Mouse (Mus musculus) Patski (cell line): ENCODE measurements around the gene Gm5114. TPM values are rescaled to one million over a fixed set of nuclear protein-coding genes. Genes with fewer than 3 reads are reported as not detected.
"Not testable (repeated sequence)": the region's sequence is repeated elsewhere in the genome, so short reads cannot be mapped to it uniquely, and the experiment has no call there.

Experiments
- ATAC-seq: fragments of 100-300 bp; one replicate; pipeline ENCODE4 v1.8.0; 2021
- CTCF ChIA-PET: fragments of 350-600 bp; sonication (Branson Sonifier 250); formaldehyde crosslinking; loops from one replicate; lab custom pipeline; 2022; ENCODE audit warnings: inconsistent platforms; lab: Charles Lee
- POLR2A ChIA-PET: fragments of 350-600 bp; sonication (Branson Sonifier 250); formaldehyde crosslinking; loops from one replicate; lab custom pipeline; 2022; ENCODE audit warnings: antibody characterized with exemption, inconsistent platforms; lab: Charles Lee
- DNase-seq: peaks from one replicate; pipeline ENCODE4 v3.0.0-alpha.2; 2011; ENCODE audit warnings: low read depth, low spot score
- H3K27me3 ChIP-seq: fragments of 371-371 bp; one replicate; pipeline ENCODE4 v1.5.1; 2021
- CTCF ChIP-seq: fragments of 100-300 bp; IDR thresholded peaks from one replicate; pipeline ENCODE4 v1.5.1; 2021
- in situ Hi-C: fragments of 300-500 bp; cut with MboI; formaldehyde crosslinking; loops from 3 replicates; pipeline ENCODE4 v1.11.1; 2018; ENCODE audit warnings: low pct_unique_long_range_greater_than_20kb, mixed read lengths
- polyA plus RNA-seq: library from polyadenylated mRNA; unstranded; gene quantifications from one replicate; pipeline ENCODE4 v1.2.3, GENCODE M21; 2021

The Gm5114 gene
- polyA plus RNA-seq: not detected

- H3K27me3 ChIP-seq, ATAC-seq, DNase-seq, in situ Hi-C loops, POLR2A ChIA-PET, CTCF ChIA-PET: not testable (repeated sequence)
Observed at GRCm38 (mm10) chr7:39413060-39413459, at the start of gene Gm5114. Gene Gm5114, minus strand, starts transcription at chr7:39413160.

GRCm38 (mm10) chr7:39455806-39456205 is 42.8 kb upstream of the Gm5114 start:
- no peak for TF ChIP-seq CTCF
- ChIA-PET POLR2A (no interaction called here), CTCF (no interaction called here)
- ATAC-seq: peak; percentile 69
- in situ Hi-C loops: no loop called here
- peak; percentile 28 for DNase-seq
- no peaks in the 10 kb centered on the region for H3K27me3 ChIP-seq

GRCm38 (mm10) chr7:39449260-39450021 is 36.5 kb upstream of the Gm5114 start:
- CTCF ChIA-PET: no interaction called here
- ATAC-seq (peak; percentile 99), DNase-seq (peak; percentile 70)
- in situ Hi-C loops: loop anchor here (10.0 to 25.0 kb wide), 2 partner anchors 105 to 1488 kb away; no protein-coding TSS in a partner anchor
- TF ChIP-seq CTCF: no peak
- POLR2A ChIA-PET: interaction anchor here (1.2 kb wide), 1 partner anchor 134 kb away, joined by 3 read pairs; no protein-coding TSS in a partner anchor
- H3K27me3 ChIP-seq: peaks cover 8% of the 10 kb centered on the region

- DNase-seq (no peak), ATAC-seq (no peak)
- CTCF ChIA-PET: no interaction called here
- in situ Hi-C loops: loop anchor here (10.0 to 25.0 kb wide), 2 partner anchors 106 to 1489 kb away; no protein-coding TSS in a partner anchor
- no peak for TF ChIP-seq CTCF
- peaks cover 8% of the 10 kb centered on the region for H3K27me3 ChIP-seq
- POLR2A ChIA-PET: interaction anchor here (1.2 kb wide), 1 partner anchor 135 kb away, joined by 3 read pairs; no protein-coding TSS in a partner anchor
Observed at GRCm38 (mm10) chr7:39448626-39449242, 35.8 kb upstream of the Gm5114 start.

GRCm38 (mm10) chr7:39441237-39441636 is 28.3 kb upstream of the Gm5114 start:
- ChIA-PET POLR2A (no interaction called here), CTCF (no interaction called here)
- ATAC-seq (no peak), DNase-seq (no peak)
- TF ChIP-seq CTCF: no peak
- in situ Hi-C loops: loop anchor here (10.0 to 25.0 kb wide), 2 partner anchors 114 to 1496 kb away; no protein-coding TSS in a partner anchor
- H3K27me3 ChIP-seq: peaks cover 11% of the 10 kb centered on the region

- in situ Hi-C loops: loop anchor here (10.0 to 25.0 kb wide), 2 partner anchors 114 to 1497 kb away; no protein-coding TSS in a partner anchor
- DNase-seq: no peak
- ChIA-PET POLR2A (no interaction called here), CTCF (no interaction called here)
- no peak for TF ChIP-seq CTCF
- no peak for ATAC-seq
- H3K27me3 ChIP-seq: peaks cover 7% of the 10 kb centered on the region
Observed at GRCm38 (mm10) chr7:39440362-39440761, 27.4 kb upstream of the Gm5114 start.

Other genes starting within 250 kb of the Gm5114 start
- 1.5 TPM for gene Zfp619, start 104.6 kb upstream of the Gm5114 start, polyA plus RNA-seq